Mouse (Mus musculus) urinary bladder, postnatal 10 days (tissue): Measurements from ENCODE around the gene Dyrk2.

Experiments
- DNase-seq: peaks from one replicate; pipeline ENCODE4 v3.0.0; 2022; ENCODE audit warnings: low spot score

The Dyrk2 gene

DNA sequence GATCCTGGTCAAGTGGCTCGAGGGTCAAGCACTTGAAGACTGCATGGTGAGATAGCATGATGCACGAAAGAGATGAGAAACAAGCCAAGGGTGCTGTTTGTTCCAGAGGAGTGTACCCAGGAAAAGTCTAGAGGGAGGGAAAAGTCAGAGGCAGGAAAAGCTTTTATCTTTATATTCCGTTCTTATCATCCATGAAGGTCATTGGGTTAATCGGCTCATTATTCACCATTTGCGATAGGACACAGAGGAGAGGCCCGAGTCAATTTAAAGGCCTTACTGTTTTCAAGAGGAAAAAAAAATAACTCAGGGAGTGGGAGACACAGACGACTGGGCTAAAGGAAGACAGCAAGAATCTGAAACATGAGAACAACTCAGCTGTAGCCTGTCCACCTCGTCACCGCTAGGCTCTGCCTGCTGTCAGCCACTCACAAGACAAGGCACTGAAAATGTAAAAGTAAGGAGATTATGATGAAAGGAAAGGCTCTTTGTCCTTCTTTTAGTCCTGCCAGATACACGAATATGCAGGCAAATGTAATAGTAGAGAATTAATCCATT lies 22.9 kb downstream of the Dyrk2 start:
- DNase-seq = no peak

DNA sequence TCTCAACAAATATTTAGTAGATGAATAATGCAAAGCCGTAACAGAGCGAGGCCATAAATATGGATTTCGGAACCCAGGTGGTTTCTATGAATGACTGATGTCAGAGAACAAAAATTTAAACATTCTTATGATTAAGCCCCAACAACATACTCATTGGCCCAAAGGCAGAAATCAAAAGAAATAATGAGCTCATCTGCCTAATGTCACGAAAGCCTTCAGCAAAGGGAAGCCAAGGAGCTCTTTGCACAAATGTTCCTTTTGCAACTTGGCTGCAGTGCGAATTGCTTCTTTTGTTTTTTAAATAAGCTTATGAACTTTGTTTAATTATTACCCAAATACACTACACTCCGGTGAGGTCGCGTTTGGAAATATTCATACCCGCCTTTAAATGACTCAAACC lies 29.4 kb downstream of the Dyrk2 start:
- DNase-seq = no peak

DNA sequence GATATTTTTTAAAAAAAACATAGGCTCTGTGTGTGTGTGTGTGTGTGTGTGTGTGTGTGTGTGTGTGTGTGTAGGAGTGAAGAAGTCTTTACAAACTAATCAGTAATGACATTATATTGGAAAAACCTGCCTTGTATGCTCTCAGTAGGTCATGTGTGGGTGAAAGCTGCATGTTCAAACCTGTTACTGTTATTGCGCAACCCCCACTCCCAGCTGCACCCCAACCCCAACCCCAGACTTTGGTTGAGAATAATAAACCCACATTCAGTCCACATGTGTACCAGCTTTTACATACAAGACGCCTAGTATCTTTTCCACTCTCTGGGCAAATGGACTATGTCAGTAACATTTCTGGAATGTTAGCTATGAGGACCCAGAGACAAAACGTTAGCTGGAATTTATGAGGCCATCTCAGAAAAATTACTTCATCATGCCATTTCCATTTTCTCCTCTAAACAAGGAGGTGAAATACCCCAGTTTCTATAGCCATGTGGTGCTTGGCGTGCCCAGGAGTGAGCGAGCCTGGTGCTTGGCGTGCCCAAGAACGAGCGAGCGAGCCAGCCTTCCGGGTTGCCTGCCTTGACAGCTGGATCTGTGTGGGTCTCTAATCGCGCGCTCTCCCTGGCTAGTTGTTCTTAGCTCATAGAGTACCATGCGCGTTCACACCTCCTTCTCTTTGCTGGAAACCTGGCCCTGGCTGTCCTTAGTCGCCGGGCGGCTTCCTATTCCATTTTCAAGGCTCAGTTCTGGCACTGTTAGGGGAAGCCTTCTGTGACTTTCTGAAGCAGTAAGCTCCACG lies 30.5 kb downstream of the Dyrk2 start:
- no peak for DNase-seq

DNA sequence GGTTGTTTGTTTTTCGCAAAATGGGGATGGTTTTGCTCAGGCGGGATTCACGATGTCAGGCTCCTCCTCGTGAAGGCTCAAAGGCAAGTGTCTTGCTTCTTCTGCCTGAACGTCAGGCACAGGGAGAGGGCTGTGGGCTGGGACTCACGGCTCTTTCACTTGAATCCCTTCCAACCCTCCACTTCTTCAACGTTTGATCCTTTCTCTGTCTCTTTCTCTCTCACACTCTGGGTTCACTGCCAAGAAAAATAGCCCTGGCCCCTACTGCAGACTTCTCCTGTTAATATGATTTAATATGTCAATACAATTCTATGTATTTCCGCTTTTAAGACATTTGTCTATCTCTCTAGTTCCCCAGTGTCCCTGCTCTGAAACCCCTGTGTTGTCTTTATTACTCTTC lies 32.4 kb downstream of the Dyrk2 start:
- DNase-seq = no peak

DNA sequence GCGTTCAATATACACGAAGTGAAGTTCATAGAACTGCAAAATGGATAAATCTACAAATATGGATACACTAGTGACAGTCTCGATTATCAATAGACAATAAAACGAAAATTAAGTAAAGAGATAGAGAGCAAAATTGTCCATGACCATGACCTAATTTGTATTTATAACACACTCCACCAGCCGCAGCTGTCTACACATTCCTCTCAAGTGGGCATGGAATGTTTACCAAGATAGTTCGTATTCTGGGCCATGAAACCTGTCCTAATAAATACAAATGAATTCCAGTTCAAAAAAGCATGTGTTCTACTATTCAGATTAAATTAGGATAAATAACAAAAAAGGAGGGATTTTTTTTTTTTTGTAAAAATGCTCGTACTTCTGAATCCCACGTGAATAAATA lies 38.8 kb downstream of the Dyrk2 start:
- no peak for DNase-seq

DNA sequence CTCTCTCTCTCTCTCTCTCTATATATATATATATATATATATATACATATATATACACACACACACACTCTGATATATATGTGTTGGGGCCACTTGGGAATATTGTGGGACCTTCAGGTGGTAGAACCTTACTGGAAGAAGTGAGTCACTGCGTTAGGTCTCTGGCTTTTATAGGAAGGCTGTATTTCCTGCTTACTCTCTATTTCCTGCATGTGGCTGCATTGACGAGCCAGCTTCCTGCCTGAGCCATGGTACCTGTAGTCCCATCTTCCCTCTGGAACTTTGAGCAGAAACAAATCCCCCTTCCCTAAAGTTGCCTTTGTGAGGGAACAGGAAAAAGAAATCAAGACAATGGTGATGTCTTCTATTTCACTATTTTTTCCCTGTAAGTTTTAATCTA lies 40.4 kb downstream of the Dyrk2 start:
- no peak for DNase-seq

DNA sequence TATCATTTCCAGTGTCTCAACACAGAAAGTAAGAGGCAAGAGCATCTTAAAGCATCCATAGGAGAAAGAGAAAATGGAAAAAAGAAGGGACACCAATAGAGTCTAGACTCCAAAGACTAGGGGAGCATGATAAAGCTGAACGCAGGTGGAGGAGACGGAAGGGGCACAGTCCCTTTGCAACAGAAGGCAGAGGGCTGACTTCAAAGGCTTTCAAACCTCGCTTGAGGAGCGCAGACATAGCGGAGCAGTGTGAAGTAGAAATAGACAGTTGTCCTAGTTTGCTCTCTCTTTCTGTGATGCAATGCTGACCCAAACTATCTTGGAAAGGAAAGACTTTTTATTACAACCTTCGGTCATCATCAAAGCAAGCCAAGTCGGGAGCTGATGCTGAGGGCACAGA lies 42.9 kb downstream of the Dyrk2 start:
- DNase-seq = no peak

DNA sequence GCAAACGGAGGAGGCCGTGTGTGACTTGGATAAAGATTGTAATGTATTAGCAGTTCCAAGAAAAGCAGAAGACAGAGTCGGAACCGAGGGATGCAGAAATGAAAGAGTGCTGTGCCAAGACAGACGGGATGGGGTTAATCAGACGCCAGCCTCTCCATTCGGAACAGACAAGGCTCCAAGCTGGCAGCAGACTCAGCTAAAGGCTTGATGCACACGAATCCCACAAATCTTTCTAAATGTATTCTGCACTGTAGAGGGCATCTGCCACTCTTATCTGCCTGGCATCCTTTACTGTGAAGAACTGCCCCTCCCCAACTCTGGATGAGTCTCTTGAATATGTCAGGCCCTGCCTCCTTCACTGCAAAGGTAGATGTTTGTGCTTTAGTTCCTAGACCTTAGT lies 45.2 kb downstream of the Dyrk2 start:
- no peak for DNase-seq

DNA sequence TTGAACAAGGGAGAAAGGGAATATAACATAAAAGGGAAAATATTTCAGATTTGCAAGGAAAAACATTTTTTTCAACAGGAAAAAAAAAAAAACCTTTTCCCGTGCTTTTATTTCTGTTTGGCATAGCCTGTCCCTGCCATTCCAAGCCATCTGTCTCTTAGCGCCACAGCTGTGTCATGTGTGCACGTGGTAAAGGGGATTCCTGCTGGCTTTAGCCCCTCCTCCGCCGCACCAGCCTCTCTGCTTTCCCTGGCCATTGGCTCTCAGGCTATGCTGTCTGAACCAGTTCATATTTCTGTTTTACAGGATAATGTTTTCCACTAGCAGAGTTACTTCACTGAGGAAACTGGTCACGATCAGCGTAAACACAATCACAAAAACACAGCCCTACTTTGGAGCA lies 49.1 kb downstream of the Dyrk2 start:
- DNase-seq = no peak

DNA sequence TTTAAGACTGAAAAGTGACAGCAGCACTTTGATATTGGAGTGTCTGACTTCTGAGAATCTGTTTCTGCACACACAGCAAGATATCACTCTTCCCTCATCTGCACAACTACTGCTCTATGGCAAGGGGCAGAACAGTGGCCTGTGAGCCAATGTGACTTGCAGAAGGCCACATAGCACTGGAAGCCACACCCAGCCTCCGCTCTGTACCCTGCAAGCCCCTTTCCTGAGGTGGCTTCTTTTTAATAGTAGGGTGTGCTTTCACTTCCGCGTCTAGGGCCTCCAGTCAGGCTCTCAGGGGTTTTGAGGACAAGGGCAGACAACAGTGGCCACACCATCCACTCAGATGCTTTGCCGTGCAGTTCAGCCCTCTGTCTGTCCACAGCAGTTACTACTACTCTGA lies 50.2 kb downstream of the Dyrk2 start:
- DNase-seq = no peak

DNA sequence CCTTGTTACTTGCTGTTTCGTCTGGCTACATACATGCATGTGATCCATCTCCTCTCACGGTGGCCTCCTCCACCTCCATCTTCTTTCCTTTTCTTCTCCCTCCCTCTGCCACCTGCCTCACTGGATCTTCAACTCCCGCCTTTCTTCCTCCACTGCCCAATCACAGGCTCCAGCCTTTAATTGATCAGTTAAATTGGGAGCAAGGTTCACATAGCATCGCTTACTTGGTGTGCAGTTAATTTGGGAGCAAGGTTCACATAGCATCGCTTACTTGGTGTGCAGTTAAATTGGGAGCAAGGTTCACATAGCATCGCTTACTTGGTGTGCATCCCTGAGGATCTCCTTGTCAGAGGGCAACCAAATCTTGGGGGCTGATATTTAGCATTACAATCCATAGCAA lies 52.9 kb downstream of the Dyrk2 start:
- no peak for DNase-seq

DNA sequence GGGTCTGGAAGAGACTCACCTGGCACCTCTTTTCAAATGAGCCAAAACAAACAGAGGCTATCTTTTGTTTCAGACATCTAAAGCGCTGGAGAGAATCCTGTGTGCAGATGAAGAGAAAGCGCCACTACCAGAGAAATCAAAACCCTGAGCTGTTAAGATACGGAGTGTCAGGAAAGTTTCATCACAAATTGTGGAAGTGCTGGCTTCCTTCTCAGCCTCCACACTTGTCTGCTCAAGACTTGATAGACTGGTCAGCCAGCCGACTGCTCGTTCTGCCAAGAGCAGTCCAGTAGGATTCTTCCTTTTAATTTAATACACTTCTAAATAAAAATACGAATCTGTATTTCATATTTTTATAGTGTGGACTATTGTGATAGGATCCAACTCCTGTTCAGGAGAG lies 58.1 kb downstream of the Dyrk2 start:
- DNase-seq = no peak

DNA sequence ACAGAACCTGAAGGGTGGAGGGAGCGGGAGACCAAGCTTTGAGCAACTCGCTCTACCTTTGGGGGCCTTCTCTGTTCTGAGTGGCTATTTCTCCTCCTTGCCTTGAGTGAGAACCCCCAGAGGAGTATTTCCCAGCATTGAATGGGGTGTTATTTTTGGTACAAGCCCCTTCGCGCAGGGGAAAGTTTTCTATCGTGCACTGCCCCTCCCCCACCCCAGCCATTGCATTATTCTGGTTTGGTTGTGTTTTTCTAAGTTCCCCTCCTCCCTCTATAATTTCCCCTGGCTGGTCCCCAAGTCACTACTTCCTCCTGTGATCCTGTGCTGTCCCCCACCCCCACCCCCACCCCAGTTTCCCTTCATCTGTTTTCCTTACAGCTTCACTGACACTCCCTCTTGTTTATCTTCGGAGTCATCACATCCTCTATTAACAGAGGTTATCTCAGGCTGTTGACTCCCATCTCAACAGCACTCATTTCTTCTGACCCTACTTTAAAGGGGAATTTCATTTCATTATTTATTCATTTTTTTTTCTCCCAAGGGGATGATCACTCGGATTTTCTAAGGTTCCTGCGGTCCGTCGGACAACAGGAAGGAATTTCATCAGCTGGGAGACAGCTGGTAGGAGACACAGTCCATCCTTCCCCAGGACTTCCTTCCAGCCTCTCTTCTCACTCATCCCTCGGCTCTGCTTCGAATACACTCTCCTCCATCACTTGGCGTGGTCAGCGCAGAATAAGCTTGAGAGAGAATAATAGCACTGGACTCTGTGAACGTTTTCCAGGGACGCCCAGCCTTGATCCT lies 58.9 kb downstream of the Dyrk2 start:
- DNase-seq = no peak
